Mouse (Mus musculus) forebrain, embryonic 13.5 days (tissue): ENCODE data around the gene Olfr1333. TPM values are rescaled to one million over a fixed set of nuclear protein-coding genes. Genes with fewer than 3 reads are reported as not detected.
"Not testable (repeated sequence)": the region's sequence is repeated elsewhere in the genome, so short reads cannot be mapped to it uniquely, and the experiment has no call there.

ENCODE experiments used
- ATAC-seq: fragments of 200-750 bp; cut with Nextera tagmentation; 2 replicates; pipeline ENCODE4 v1.8.0; 2017
- H3K27ac ChIP-seq: fragments of 300-500 bp; sonication (generic); 2 replicates; pipeline ENCODE4 v1.5.1; 2015; ENCODE audit warnings: inconsistent platforms, mild to moderate bottlenecking, moderate library complexity
- H3K27me3 ChIP-seq: fragments of 300-500 bp; sonication (generic); 2 replicates; pipeline ENCODE4 v1.6.1; 2015; ENCODE audit warnings: mild to moderate bottlenecking, inconsistent platforms
- H3K36me3 ChIP-seq: fragments of 300-500 bp; sonication (generic); 2 replicates; pipeline ENCODE4 v1.6.1; 2015; ENCODE audit warnings: mild to moderate bottlenecking, inconsistent platforms; ENCODE audit not compliant: poor library complexity, severe bottlenecking
- H3K4me1 ChIP-seq: fragments of 300-500 bp; sonication (generic); 2 replicates; pipeline ENCODE4 v1.6.1; 2015; ENCODE audit warnings: inconsistent platforms
- H3K4me2 ChIP-seq: fragments of 300-500 bp; sonication (generic); 2 replicates; pipeline ENCODE4 v1.6.1; 2015; ENCODE audit warnings: inconsistent platforms, mild to moderate bottlenecking, moderate library complexity
- H3K4me3 ChIP-seq: fragments of 300-500 bp; sonication (generic); 2 replicates; pipeline ENCODE4 v1.5.1; 2015; ENCODE audit warnings: mild to moderate bottlenecking, inconsistent platforms
- H3K9ac ChIP-seq: fragments of 300-500 bp; sonication (generic); 2 replicates; pipeline ENCODE4 v1.6.1; 2015; ENCODE audit warnings: mild to moderate bottlenecking, inconsistent platforms
- H3K9me3 ChIP-seq: fragments of 300-500 bp; sonication (generic); replicated peaks from 2 replicates; pipeline ENCODE4 v1.6.1; 2016; ENCODE audit warnings: inconsistent platforms
- WGBS: fragments of 180-500 bp; shearing (Covaris S2); methylation state at CpG from one replicate; pipeline ENCODE4 v1.1.7; 2015; 5-methylcytosine and 5-hydroxymethylcytosine counted together
- polyA plus RNA-seq: library from polyadenylated mRNA; unstranded; fragments of >200 nt; fragmentation: Nextera tagmentation; extraction: Ambion mirVana; gene quantifications from 2 replicates; pipeline ENCODE4 v1.2.1, GENCODE M21; 2015

Gene Olfr1333
- polyA plus RNA-seq = not detected in 2 replicates

DNA sequence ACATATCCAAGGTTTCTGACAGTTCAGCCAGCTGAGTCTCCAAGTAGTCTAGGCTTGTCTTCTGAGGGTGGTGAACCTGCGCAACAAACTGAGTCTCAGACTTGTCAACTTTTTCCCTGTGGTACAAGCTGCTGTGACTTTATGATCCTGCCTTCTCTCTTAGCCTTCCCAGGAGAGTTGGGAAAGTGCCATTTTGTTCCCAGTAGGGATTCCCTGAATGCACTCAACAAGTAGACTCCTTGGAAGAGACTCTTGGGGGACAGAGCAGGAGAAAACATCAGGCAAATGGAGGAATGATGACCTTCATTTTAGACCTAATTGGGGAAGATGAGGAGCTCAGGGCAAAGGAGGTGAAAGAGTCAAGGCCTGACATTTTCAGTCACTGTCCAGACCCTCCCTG is at the start of gene Olfr1333:
TSS of gene Olfr1333 (minus strand) at position 101 of the 400 bp plus-strand sequence.
- no peaks in the 10 kb centered on the region for H3K36me3 ChIP-seq
- no peaks in the 10 kb centered on the region for H3K4me1 ChIP-seq
- H3K9ac ChIP-seq = no peak within 1 kb of the TSS
- H3K4me3 ChIP-seq = no peak within 1 kb of the TSS
- H3K9me3 ChIP-seq = no peaks in the 10 kb centered on the region
- H3K27ac ChIP-seq = no peak within 1 kb of the TSS
- H3K4me2 ChIP-seq = no peak within 1 kb of the TSS
- 92% methylated on average over 1 of the region's 1 CpGs for WGBS
- no peak for ATAC-seq
- H3K27me3 ChIP-seq = no peaks in the 10 kb centered on the region

DNA sequence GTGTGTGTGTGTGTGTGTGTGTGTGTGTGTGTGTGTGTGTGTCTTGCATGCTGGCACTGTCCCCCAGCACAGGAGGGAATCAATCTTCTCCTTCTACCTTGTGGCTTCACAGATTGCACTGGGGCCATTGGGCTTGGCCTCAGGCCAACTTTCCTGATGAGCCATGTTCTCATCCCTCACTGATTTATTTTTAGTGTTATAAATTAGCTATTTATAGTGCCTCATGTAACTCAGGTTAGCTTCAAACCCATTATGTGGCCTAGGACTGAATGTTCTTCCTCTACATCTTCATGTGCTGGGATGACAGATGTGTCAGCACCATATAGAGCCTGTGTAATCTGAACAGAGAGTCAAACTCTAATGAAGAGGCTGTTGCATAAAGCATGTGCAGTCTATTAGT is 31.5 kb upstream of the Olfr1333 start:
- no peaks in the 10 kb centered on the region for H3K36me3 ChIP-seq
- H3K4me3 ChIP-seq = no peak overlapping the region
- no peak overlapping the region for H3K4me2 ChIP-seq
- no peak for ATAC-seq
- no peaks in the 10 kb centered on the region for H3K27me3 ChIP-seq
- H3K4me1 ChIP-seq = 0 out of 2 replicates have a peak, but pooled peaks cover 4% of the 10 kb centered on the region
- no peaks in the 10 kb centered on the region for H3K9me3 ChIP-seq
- H3K27ac ChIP-seq = no peak overlapping the region
- H3K9ac ChIP-seq = no peak overlapping the region

DNA sequence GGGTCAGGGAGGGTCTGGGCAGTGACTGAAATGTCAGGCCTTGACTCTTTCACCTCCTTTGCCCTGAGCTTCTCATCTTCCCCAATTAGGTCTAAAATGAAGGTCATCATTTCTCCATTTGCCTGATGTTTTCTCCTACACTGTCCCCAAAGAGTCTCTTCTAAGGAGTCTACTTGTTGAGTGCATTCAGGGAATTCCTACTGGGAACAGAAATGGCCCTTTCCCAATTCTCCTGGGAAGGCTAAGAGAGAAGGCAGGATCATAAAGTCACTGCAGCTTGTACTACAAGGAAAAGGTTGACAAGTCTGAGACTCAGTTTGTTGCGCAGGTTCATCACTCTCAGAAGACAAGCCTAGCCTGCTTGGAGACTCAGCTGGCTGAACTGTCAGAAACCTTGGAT is 28.3 kb upstream of the Olfr1333 start, which contains the start of gene Olfr1331:
TSS of gene Olfr1331 (plus strand) at position 301 of the 400 bp plus-strand sequence.
- Histone ChIP-seq H3K36me3 (no peaks in the 10 kb centered on the region), H3K27ac (no peak within 1 kb of the TSS), H3K9me3 (no peaks in the 10 kb centered on the region), H3K4me2 (no peak within 1 kb of the TSS), H3K27me3 (no peaks in the 10 kb centered on the region), H3K4me3 (no peak within 1 kb of the TSS), H3K9ac (no peak within 1 kb of the TSS), H3K4me1 (0 out of 2 replicates have a peak, but pooled peaks cover 5% of the 10 kb centered on the region)
- ATAC-seq = no peak
- 97% methylated on average over 1 of the region's 1 CpGs for WGBS

DNA sequence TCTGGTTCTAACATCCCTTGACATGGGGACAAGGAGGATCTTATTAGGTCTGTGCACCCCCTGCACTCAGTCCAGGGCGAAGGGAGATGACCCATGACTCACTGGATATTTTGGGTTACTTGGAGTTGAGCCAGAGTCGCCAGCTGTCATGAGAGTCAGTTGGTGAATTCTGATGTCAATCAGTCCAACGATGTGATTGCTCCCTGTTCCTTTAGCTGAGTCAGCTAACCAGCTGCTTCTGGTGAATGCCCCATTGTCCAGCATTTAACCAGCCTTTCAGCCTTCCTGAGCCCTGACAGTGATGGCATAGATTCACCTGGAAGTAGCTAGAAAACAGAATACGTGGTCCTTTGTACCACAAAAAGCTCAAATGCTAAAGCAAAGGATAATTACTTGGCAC is 26.6 kb upstream of the Olfr1333 start:
- no peak overlapping the region for H3K4me2 ChIP-seq
- H3K9me3 ChIP-seq = no peaks in the 10 kb centered on the region
- no peak for ATAC-seq
- no peaks in the 10 kb centered on the region for H3K36me3 ChIP-seq
- H3K27me3 ChIP-seq = no peaks in the 10 kb centered on the region
- 0 out of 2 replicates have a peak, but pooled peaks cover 5% of the 10 kb centered on the region for H3K4me1 ChIP-seq
- WGBS = 32% methylated on average over 4 of the region's 4 CpGs
- no peak overlapping the region for H3K9ac ChIP-seq
- H3K4me3 ChIP-seq = no peak overlapping the region
- no peak overlapping the region for H3K27ac ChIP-seq

DNA sequence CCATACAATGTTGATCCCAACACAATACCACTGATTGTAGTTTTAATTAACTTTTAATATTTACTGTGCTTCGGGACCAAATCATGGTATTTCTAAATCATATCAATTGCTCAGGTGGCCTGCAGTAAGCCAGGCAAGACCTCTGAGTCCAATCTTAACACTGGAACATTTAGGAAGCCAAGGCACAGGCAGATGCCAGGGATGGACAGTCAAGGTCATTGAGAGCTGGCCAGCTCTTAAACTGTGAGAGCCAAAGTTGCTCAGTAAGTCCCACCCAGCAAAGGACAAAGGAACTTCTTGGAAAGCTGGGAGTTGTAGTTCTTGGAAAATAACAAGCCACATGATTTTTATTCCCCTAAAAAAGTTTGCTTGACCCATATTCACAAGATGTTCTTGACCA is 25.7 kb upstream of the Olfr1333 start:
- WGBS = 79% methylated on average over 1 of the region's 1 CpGs

DNA sequence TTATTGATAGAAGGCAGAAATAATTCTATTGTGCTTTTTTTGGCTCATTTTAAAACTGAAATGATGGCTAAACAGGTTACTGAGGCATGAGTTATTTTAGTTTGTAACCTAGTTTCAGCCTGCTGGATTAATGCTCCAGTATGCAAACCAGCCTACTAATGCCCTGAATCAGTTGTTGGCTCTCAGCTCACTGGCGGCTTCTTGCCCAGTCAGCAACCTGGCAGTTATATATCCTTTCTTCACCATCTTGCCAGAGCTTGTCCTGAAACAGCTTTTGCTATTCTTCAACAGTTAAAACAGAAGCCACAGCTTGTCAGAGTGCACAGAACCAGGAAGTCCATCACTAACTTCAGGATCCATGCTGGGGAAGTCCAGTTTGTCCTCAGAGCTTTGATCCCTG is 17.2 kb downstream of the Olfr1333 start:
- H3K27ac ChIP-seq = no peak overlapping the region
- no peaks in the 10 kb centered on the region for H3K27me3 ChIP-seq
- H3K4me2 ChIP-seq = no peak overlapping the region
- no peaks in the 10 kb centered on the region for H3K4me1 ChIP-seq
- no peak for ATAC-seq
- no peak overlapping the region for H3K4me3 ChIP-seq
- H3K36me3 ChIP-seq = no peaks in the 10 kb centered on the region
- H3K9ac ChIP-seq = no peak overlapping the region
- WGBS = 97% methylated on average over 1 of the region's 1 CpGs
- H3K9me3 ChIP-seq = no peaks in the 10 kb centered on the region

More for the DNA sequence above, 25.7 kb upstream of the Olfr1333 start:
- Histone ChIP-seq H3K9ac (no peak overlapping the region), H3K4me1 (0 out of 2 replicates have a peak, but pooled peaks cover 5% of the 10 kb centered on the region), H3K4me2 (no peak overlapping the region), H3K27me3 (no peaks in the 10 kb centered on the region), H3K36me3 (no peaks in the 10 kb centered on the region), H3K27ac (no peak overlapping the region), H3K9me3 (0 out of 2 replicates have a peak, but pooled peaks cover 4% of the 10 kb centered on the region), H3K4me3 (no peak overlapping the region)
- no peak for ATAC-seq

DNA sequence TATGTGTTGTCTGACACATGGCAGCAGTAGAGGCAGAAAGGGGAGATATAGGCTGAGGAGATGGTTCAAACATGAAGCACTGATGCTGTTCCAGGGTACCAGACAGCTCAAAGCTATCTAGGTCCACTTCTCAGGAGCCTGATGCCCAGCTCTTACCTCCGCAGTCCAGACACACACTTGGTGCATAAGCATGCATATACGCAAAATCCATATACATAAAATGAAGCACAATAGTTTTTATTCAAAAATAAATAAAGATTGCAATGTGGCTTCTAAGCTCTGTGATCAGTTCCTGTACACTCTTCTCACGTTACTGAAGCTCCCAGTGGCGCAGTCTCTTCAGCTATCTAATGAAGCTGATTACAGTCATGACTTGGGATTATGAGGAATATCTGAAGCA is 26.2 kb downstream of the Olfr1333 start, which contains the start of gene Olfr1335:
TSS of gene Olfr1335 (minus strand) at position 101 of the 400 bp plus-strand sequence.
- WGBS = 92% methylated on average over 4 of the region's 4 CpGs
- Histone ChIP-seq H3K9ac (no peak within 1 kb of the TSS), H3K36me3 (no peaks in the 10 kb centered on the region), H3K4me2 (no peak within 1 kb of the TSS), H3K9me3 (no peaks in the 10 kb centered on the region), H3K27ac (no peak within 1 kb of the TSS), H3K27me3 (no peaks in the 10 kb centered on the region), H3K4me3 (no peak within 1 kb of the TSS), H3K4me1 (no peaks in the 10 kb centered on the region)
- ATAC-seq = no peak

DNA sequence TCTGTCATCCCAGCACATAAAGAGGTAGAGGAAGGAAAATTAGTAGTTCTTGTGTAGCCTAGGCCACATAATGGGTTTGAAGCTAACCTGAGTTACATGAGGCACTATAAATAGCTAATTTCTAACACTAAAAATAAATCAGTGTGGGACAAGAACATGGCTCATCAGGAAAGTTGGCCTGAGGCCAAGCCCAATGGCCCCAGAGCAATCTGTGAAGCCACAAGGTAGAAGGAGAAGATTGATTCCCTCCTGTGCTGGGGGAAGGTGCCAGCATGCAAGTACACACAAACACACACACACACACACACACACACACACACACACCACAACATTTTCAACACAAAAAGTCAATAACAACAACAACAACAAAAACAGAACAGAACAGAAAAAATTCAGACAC is 43.3 kb downstream of the Olfr1333 start:
- H3K9ac ChIP-seq, H3K27me3 ChIP-seq: not testable (repeated sequence)

DNA sequence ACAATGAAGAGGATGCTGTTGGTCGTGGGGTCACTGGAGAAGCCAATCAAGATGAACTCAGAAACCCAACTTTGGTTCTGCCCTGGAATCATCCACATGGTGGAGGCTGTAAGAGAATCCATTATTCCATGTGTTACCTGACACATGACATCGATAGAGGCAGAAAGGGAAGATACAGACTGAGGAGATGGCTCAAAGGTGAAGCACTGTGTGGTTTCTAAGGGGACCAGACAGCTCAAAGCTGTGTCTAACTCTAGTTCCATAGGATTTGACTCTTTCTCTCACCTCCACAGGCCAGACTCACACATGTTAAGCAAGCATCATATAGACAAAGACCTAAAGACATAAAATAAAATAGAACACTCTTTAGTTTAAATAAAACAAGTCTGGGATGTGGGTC is 53.6 kb downstream of the Olfr1333 start, which contains the start of gene Olfr1337:
TSS of gene Olfr1337 (minus strand) at position 101 of the 400 bp plus-strand sequence.
- H3K27me3 ChIP-seq = no peaks in the 10 kb centered on the region
- ATAC-seq = no peak

More for the DNA sequence above, 43.3 kb downstream of the Olfr1333 start:
- H3K9me3 ChIP-seq, H3K4me3 ChIP-seq, H3K27ac ChIP-seq, H3K4me2 ChIP-seq, H3K4me1 ChIP-seq, ATAC-seq, H3K36me3 ChIP-seq: not testable (repeated sequence)

More for the DNA sequence above, 53.6 kb downstream of the Olfr1333 start, which contains the start of gene Olfr1337:
- no peak within 1 kb of the TSS for H3K4me2 ChIP-seq
- no peaks in the 10 kb centered on the region for H3K9me3 ChIP-seq
- WGBS = 81% methylated on average over 2 of the region's 2 CpGs
- H3K27ac ChIP-seq = no peak within 1 kb of the TSS
- H3K36me3 ChIP-seq = no peaks in the 10 kb centered on the region
- H3K9ac ChIP-seq = no peak within 1 kb of the TSS
- no peak within 1 kb of the TSS for H3K4me3 ChIP-seq
- H3K4me1 ChIP-seq = no peaks in the 10 kb centered on the region

Other genes starting within 250 kb of the Olfr1333 start
- 0.78 and 0.90 TPM in 2 replicates for gene Cfap57, start 215.5 kb downstream of the Olfr1333 start, polyA plus RNA-seq
- gene Ebna1bp2, start 215.5 kb downstream of the Olfr1333 start, polyA plus RNA-seq = 147 and 168 TPM in 2 replicates
- not detected in 2 replicates for gene Olfr62, start 177.3 kb downstream of the Olfr1333 start, polyA plus RNA-seq
- not detected in 2 replicates for gene Olfr1342, start 143.5 kb downstream of the Olfr1333 start, polyA plus RNA-seq
- gene Olfr1341, start 132.8 kb downstream of the Olfr1333 start, polyA plus RNA-seq = not detected in 2 replicates
- gene Olfr1340, start 116.1 kb downstream of the Olfr1333 start, polyA plus RNA-seq = not detected in 2 replicates
- gene Olfr1339, start 104.1 kb downstream of the Olfr1333 start, polyA plus RNA-seq = not detected in 2 replicates
- not detected in 2 replicates for gene Olfr1338, start 77.5 kb downstream of the Olfr1333 start, polyA plus RNA-seq
- gene Olfr1337, start 53.7 kb downstream of the Olfr1333 start, polyA plus RNA-seq = not detected in 2 replicates
- gene Olfr1335, start 26.3 kb downstream of the Olfr1333 start, polyA plus RNA-seq = not detected in 2 replicates
- gene Olfr1331, start 28.4 kb upstream of the Olfr1333 start, polyA plus RNA-seq = not detected in 2 replicates
- 0.04 TPM in 1 of 2 replicates, not detected in the other for gene Olfr1330, start 52.3 kb upstream of the Olfr1333 start, polyA plus RNA-seq
- not detected in 2 replicates for gene Olfr1329, start 81.2 kb upstream of the Olfr1333 start, polyA plus RNA-seq
- gene Olfr1328, start 102.3 kb upstream of the Olfr1333 start, polyA plus RNA-seq = not detected in 2 replicates
- not detected in 2 replicates for gene Lao1, start 125.3 kb upstream of the Olfr1333 start, polyA plus RNA-seq